Mouse (Mus musculus) gastrocnemius, postnatal 25 days (tissue): ENCODE data around the gene Lrpprc. TPM values are rescaled to one million over a fixed set of nuclear protein-coding genes. Genes with fewer than 3 reads are reported as not detected.
"Not testable (repeated sequence)": the region's sequence is repeated elsewhere in the genome, so short reads cannot be mapped to it uniquely, and the experiment has no call there.

ENCODE experiments used
- DNase-seq: peaks from one replicate; pipeline ENCODE4 v3.0.0; 2022
- long read RNA-seq, 2 experiments: library from polyadenylated mRNA; stranded (forward); transcript quantifications; one replicate each; pipeline ENCODE4 v2.0.0; 2021
- total RNA-seq, 2 experiments: library from RNA; stranded (reverse); gene quantifications; 1 replicate in 1 of 2; 2 replicates in 1 of 2; pipeline ENCODE4 v1.2.3; 2021

Gene Lrpprc
- 10 to 100 TPM; 59.2 to 71.3 TPM for total RNA-seq
- long read RNA-seq, experiment 1, full-length matches to known transcripts = 21 of 38 reads
- long read RNA-seq, experiment 1, partial matches to known transcripts = 16 of 38 reads
- long read RNA-seq, experiment 1, other reads (novel, unspliced or antisense) = 1 of 38 reads
- long read RNA-seq, experiment 2, full-length matches to known transcripts = 52 of 75 reads
- long read RNA-seq, experiment 2, partial matches to known transcripts = 18 of 75 reads
- long read RNA-seq, experiment 2, other reads (novel, unspliced or antisense) = 5 of 75 reads

GRCm38 (mm10) chr17:84790447-84791098 is at the start of gene Lrpprc:
Gene Lrpprc, minus strand, starts transcription at chr17:84790789.
- peak; percentile 93 for DNase-seq

- DNase-seq = peak; percentile 39
Observed at GRCm38 (mm10) chr17:84837780-84838179, 47.2 kb upstream of the Lrpprc start.

GRCm38 (mm10) chr17:84835249-84835648 is 44.7 kb upstream of the Lrpprc start:
- DNase-seq = no peak

GRCm38 (mm10) chr17:84832346-84832745 is 41.8 kb upstream of the Lrpprc start:
- no peak for DNase-seq

- no peak for DNase-seq
Observed at GRCm38 (mm10) chr17:84828301-84828700, 37.7 kb upstream of the Lrpprc start.

GRCm38 (mm10) chr17:84820603-84821002 is 30.0 kb upstream of the Lrpprc start:
- no peak for DNase-seq

- no peak for DNase-seq
Observed at GRCm38 (mm10) chr17:84818390-84818789, 27.8 kb upstream of the Lrpprc start.

GRCm38 (mm10) chr17:84816014-84816461 is 25.4 kb upstream of the Lrpprc start:
- DNase-seq = no peak

- DNase-seq = no peak
Observed at GRCm38 (mm10) chr17:84814905-84815304, 24.3 kb upstream of the Lrpprc start.

GRCm38 (mm10) chr17:84814192-84814591 is 23.6 kb upstream of the Lrpprc start:
- not testable (repeated sequence) for DNase-seq

GRCm38 (mm10) chr17:84792006-84792405 is 1.4 kb upstream of the Lrpprc start:
- no peak for DNase-seq

- DNase-seq = no peak
Observed at GRCm38 (mm10) chr17:84791156-84791555, 567 bp upstream of the Lrpprc start.

GRCm38 (mm10) chr17:84790043-84790442 is 546 bp downstream of the Lrpprc start:
- no peak for DNase-seq

- DNase-seq = no peak
Observed at GRCm38 (mm10) chr17:84788376-84789125, 2.0 kb downstream of the Lrpprc start.

- DNase-seq = no peak
Observed at GRCm38 (mm10) chr17:84787477-84787876, 3.1 kb downstream of the Lrpprc start.

- DNase-seq = no peak
Observed at GRCm38 (mm10) chr17:84786911-84787310, 3.7 kb downstream of the Lrpprc start.

- DNase-seq = no peak
Observed at GRCm38 (mm10) chr17:84785176-84785575, 5.4 kb downstream of the Lrpprc start.

- no peak for DNase-seq
Observed at GRCm38 (mm10) chr17:84783491-84783890, 7.1 kb downstream of the Lrpprc start.

- no peak for DNase-seq
Observed at GRCm38 (mm10) chr17:84780321-84780720, 10.3 kb downstream of the Lrpprc start.

GRCm38 (mm10) chr17:84778477-84778978 is 12.1 kb downstream of the Lrpprc start:
- DNase-seq = no peak

GRCm38 (mm10) chr17:84776362-84777000 is 14.1 kb downstream of the Lrpprc start:
- DNase-seq = no peak

GRCm38 (mm10) chr17:84775291-84775690 is 15.3 kb downstream of the Lrpprc start:
- no peak for DNase-seq
